Mouse (Mus musculus): Measurements from ENCODE around the gene Lrrc8b.

DNA sequence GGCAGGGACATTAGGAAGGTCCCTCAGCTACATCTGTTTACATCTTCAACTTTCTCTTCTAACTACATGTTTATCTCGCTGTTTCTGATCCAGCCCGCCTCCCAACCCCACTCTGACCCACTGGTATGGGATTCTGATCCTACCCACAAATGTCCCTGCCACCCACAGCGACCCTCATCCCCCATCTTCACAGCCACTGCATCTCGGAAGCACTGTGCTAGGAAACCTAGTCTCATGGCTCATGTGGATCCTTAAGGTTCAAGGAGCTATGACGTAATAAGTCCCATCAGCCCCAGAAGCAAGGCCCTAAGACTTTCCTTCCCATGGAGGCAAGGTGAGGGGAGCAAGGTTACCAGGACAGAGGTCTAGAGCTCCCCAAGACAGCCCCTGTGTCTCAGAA is 7.9 kb upstream of the Lrrc8b start:
- TF ChIP-seq CTCF (IDR thresholded peaks at IDR 0.05; ENCODE audit: borderline replicate concordance, control insufficient read depth, extremely low read depth, insufficient read depth, low read length, poor library complexity) (no peak), POLR2A (IDR thresholded peaks at IDR 0.05; ENCODE audit: control insufficient read depth, extremely low read depth, insufficient read depth, low read length, poor library complexity) (no peak)
